In genomic region chr2:177129097-177129496, GRCm38 (mm10) we compare ENCODE assay signal across 16 mouse cellular contexts. TPM values are rescaled to one million over a fixed set of nuclear protein-coding genes. Genes with fewer than 3 reads are reported as not detected.
DNase-seq lines count a peak whose midpoint lies in the region; ATAC-seq and TF ChIP-seq lines count a peak whose summit lies in the region.
"Not testable (repeated sequence)": the region's sequence is repeated elsewhere in the genome, so short reads cannot be mapped to it uniquely, and the experiment has no call there.
"Had no signal": no experiment of that assay in that cellular context is flagged by ENCODE, and none has a peak within 500 bp of the region (broad histone marks: within the 10 kb centered on the region; RNA-seq: fewer than 3 reads in every experiment).

No protein-coding gene starts in this region.

- not testable (repeated sequence) for TF ChIP-seq POLR2A in CH12.LX (IDR thresholded peaks at IDR 0.05; ENCODE audit: low read depth, low read length); brain, embryonic 14.5 days (IDR thresholded peaks at IDR 0.05; ENCODE audit: borderline replicate concordance, extremely low read depth, insufficient read depth, insufficient read length, poor library complexity, severe bottlenecking)

- TF ChIP-seq CTCF in CH12.LX (conservative IDR thresholded peaks at IDR 0.05 in 1 of 2, IDR thresholded peaks at IDR 0.05 in 1 of 2; ENCODE audit: low read depth in 2 of 2, low read length in 2 of 2); brain, embryonic 14.5 days (IDR thresholded peaks at IDR 0.05; ENCODE audit: borderline replicate concordance, extremely low read depth, insufficient read depth, insufficient read length): not testable (repeated sequence)

- DNase-seq in CH12.LX (ENCODE audit: extremely low read depth) (peak; percentile 8), ES-CJ7 (ENCODE audit: low read depth, low spot score) (peak; percentile 91), WW6 (ENCODE audit: low read depth, low spot score) (peak; percentile 11)
- DNase-seq in brain, embryonic 14.5 days (ENCODE audit: low read depth): peak; percentile 1
- peak; percentile 7 for DNase-seq in layer of hippocampus, adult 11-12 months (ENCODE audit: low spot score)

- not testable (repeated sequence) for TF ChIP-seq RAD21 in CH12.LX (IDR thresholded peaks at IDR 0.05; ENCODE audit: low read depth, low read length)

- H3K4me3 ChIP-seq in CH12.LX (replicated peaks in 1 of 3; ENCODE audit: low read depth in 2 of 3, low read length in 2 of 3, poor library complexity in 1 of 3); midbrain, embryonic 12.5 days: not testable (repeated sequence)

- not testable (repeated sequence) for H3K36me3 ChIP-seq in CH12.LX (replicated peaks in 1 of 2; ENCODE audit: control insufficient read depth in 1 of 2, insufficient read depth in 1 of 2, low read length in 1 of 2); midbrain, embryonic 12.5 days

- not testable (repeated sequence) for TF ChIP-seq EP300 in CH12.LX (IDR thresholded peaks at IDR 0.05; ENCODE audit: low read length)

- dilution Hi-C loops in CH12.LX (cut with MboI; ENCODE audit: extremely low pct_ligation_motif_present, extremely low pct_unique_long_range_greater_than_20kb, low sequenced_read_pairs): not testable (repeated sequence)

- not testable (repeated sequence) for H3K4me2 ChIP-seq in CH12.LX (ENCODE audit: insufficient read depth, low read depth, poor library complexity, severe bottlenecking); midbrain, embryonic 12.5 days (replicated peaks)

- ATAC-seq in midbrain, embryonic 12.5 days (ENCODE audit: low FRiP score, low read depth): peak; percentile 30; the same call in 1 of the 2 replicates

- H3K27me3 ChIP-seq in CH12.LX (replicated peaks); midbrain, embryonic 12.5 days: not testable (repeated sequence)

- H3K9me3 ChIP-seq in CH12.LX (replicated peaks; ENCODE audit: low read length); midbrain, embryonic 12.5 days: not testable (repeated sequence)

- not testable (repeated sequence) for H3K4me1 ChIP-seq in CH12.LX (ENCODE audit: control insufficient read depth in 1 of 2, insufficient read depth in 2 of 2); midbrain, embryonic 12.5 days

- not testable (repeated sequence) for H3K79me2 ChIP-seq in CH12.LX (replicated peaks; ENCODE audit: control insufficient read depth, extremely low read depth, insufficient read depth, poor library complexity, severe bottlenecking)

- WGBS in midbrain, embryonic 12.5 days: 36% methylated on average over 1 of the region's 1 CpGs

- in situ Hi-C loops in CH12.LX (cut with MboI; ENCODE audit: low pct_ligation_motif_present, low pct_unique_long_range_greater_than_20kb, low sequenced_read_pairs): not testable (repeated sequence)

- H3K27ac ChIP-seq in CH12.LX (ENCODE audit: insufficient read depth, low read depth); midbrain, embryonic 12.5 days (replicated peaks): not testable (repeated sequence)

- H3K9ac ChIP-seq in CH12.LX (ENCODE audit: insufficient read depth, low read depth); midbrain, embryonic 12.5 days (replicated peaks): not testable (repeated sequence)

RNA-seq across cellular contexts. Expression of gene Gm14401, which starts 55.0 kb away (rescaled TPM):
- total RNA-seq in CH12.LX (2012; rRNA removed): 3.7 TPM in 2 replicates
- total RNA-seq in CH12.LX (2014; rRNA removed): 4.4 and 5.7 TPM in 2 replicates
- polyA plus RNA-seq in CH12.LX (2012; ENCODE audit: insufficient read length, low read depth): 1.4 and 1.6 TPM in 2 replicates
- not detected in 2 replicates for polyA plus RNA-seq in brain, embryonic 14.5 days (2012; rRNA removed)
- polyA plus RNA-seq in midbrain, embryonic 12.5 days (2016; fragmentation: Nextera tagmentation; extraction: Ambion mirVana): not detected in 2 replicates
- total RNA-seq: hematopoietic stem cell, adult 5-6 weeks had no signal
- polyA plus RNA-seq: adrenal gland, adult 2 months; embryonic facial prominence, embryonic 11.5 days; embryonic facial prominence, embryonic 14.5 days; forebrain, embryonic 10.5 days; forebrain, embryonic 13.5 days; forebrain, embryonic 16.5 days; heart, embryonic 11.5 days; heart, postnatal 0 days; hindbrain, embryonic 13.5 days had no signal

Comparison
In these comparisons a context has a peak if more than half of its experiments do, and no peak if none do; other contexts are left out.
1. DNase-seq: peak in every context shown above with its lines; median percentile 91 in ES-CJ7; 11 in WW6; 8 in CH12.LX; 7 in layer of hippocampus, adult 11-12 months; 1 in brain, embryonic 14.5 days.